Mouse (Mus musculus) lung, postnatal 4 days (tissue): ENCODE data around the gene Gm20425.

ENCODE experiments used
- DNase-seq, 2 experiments: peaks; one replicate each; pipeline ENCODE4 v3.0.0; 2021

Gene Gm20425

GRCm38 (mm10) chr9:103230151-103230951 is at the start of gene Gm20425, which contains the start of gene Trf:
Gene Gm20425, minus strand, starts transcription at chr9:103230307.
Gene Trf, minus strand, starts transcription at chr9:103230444.
- peak; percentile 80 to 85 for DNase-seq

DNA sequence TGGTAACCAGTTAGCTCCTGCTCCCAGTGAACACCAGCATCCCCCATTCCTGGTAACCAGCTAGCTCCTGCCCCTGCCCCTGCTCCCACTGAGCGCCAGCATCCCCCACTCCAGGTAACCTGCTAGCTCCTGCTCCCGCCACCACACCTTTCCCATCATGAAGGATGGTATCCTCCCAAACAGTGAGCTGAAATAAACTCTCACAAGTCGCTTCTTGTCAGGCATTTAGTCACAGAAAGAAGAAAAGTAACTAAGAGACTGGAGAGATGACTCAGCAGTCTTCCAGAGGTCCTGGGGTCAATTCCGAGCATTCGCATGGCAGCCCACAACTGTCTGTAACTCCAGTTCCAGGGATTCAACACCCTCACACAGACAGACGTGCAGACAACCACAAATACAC is 46.8 kb upstream of the Gm20425 start:
- no peak for DNase-seq

DNA sequence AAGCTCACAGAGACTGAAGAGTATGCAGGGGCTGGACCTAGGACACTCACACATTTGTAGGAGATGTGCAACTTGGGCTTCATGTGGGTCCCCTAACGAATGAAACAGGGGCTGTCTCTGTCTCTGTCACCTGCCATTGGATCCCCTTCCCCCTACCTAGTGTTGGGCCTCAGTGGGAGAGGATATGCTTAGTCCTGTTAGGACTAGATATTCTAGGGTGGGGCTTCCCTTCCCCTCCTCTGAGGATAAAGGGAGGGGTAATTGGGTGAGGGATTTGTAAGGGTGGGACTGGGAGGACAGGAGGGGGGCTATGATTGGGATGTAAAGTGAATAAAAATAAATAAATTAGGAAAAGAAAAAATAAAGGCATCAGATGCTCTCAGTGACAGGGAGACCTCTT is 45.6 kb upstream of the Gm20425 start:
- no peak for DNase-seq

- no peak for DNase-seq
These were observed 44.7 kb upstream of the Gm20425 start for GRCm38 (mm10) chr9:103274819-103275218.

GRCm38 (mm10) chr9:103271104-103271503 is 41.0 kb upstream of the Gm20425 start:
- DNase-seq: no peak

DNA sequence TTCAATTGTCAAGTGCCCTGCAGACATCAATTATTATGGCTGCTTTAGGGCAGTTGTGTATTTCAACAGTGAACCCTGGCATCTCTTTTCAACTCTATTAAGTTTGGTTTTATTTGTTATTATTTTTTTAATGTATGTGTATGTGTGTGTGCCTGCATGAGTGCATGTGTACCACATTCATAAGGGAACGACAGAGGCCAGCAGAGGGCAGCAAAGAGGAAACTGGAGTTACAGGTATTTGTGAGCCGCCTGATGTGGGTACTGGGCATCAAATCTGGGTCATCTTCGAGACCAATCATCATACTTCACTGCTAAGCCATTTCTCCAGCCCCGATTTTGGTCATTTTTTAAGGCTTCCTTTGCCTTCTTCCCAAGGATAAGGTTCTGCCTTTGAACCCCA is 35.7 kb upstream of the Gm20425 start:
- no peak for DNase-seq

DNA sequence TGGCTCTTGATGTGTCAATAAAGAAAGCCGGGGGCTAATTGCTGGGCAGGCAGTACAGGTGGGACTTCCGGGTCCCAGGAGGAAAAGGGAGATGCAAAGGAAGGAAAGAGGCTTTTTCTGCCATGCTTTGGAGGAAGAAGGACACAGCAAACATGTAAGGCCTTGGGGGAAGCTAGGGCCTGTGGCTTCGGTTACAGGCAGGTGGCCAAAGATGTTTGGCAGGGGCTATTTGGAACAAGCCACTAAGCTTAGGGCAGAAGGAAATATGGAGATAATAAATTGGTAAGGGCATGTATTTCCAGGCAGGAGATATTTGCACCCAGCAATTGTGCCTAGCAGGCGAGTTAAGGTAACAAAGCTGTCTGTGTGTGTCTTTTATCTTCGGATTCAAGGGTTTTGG is 22.8 kb upstream of the Gm20425 start:
- DNase-seq: no peak

GRCm38 (mm10) chr9:103248618-103249017 is 18.5 kb upstream of the Gm20425 start:
- DNase-seq: no peak

- no peak for DNase-seq
These were observed 16.5 kb upstream of the Gm20425 start for GRCm38 (mm10) chr9:103246526-103247168.

- DNase-seq: no peak
These were observed 13.5 kb upstream of the Gm20425 start for GRCm38 (mm10) chr9:103243640-103244039.

GRCm38 (mm10) chr9:103241206-103241605 is 11.1 kb upstream of the Gm20425 start:
- DNase-seq: no peak

DNA sequence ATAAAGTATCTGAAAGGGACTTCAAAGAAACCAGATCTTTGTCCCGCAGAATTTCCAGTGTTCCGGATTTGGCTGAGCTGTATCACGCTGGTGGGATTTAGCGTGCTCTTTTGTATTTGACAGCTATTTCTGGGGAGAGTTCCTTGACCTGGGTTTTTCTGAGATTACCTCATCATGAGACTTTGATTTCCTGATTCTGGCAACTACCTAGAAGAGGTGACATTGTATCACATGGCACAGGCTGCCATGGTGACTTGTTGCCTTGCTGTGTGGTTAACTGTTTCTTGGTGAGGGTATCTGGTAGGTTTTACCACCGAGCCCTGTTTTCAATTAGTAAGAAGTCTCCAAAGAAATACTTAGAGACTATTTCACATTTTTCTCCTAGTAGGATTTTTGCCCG is 9.4 kb upstream of the Gm20425 start:
- DNase-seq: no peak

- DNase-seq: peak; percentile 57 to 58
These were observed 4.6 kb upstream of the Gm20425 start for GRCm38 (mm10) chr9:103234565-103235165.

- peak in 1 of 2 experiments; percentile 20 for DNase-seq
These were observed 4.0 kb upstream of the Gm20425 start for GRCm38 (mm10) chr9:103234059-103234458.

DNA sequence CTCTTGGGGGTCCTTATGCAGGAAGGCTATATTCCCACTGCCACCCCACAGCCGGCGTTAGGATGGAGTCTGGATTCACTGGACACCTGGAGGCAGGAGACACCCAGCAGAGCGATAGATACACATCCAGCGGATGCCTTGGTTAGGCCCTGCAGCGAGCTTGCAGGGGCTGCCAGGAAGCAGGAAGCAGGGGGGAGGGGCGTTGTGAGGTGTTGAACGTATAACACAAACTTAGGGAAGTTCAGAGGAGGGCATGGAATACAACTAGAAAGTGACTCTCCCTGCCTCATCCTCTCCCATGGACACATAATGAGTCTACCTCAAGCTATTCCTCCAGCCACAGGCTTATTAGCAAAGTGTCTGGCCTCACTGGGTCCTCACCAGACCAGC is 2.9 kb upstream of the Gm20425 start:
- peak; percentile 41 to 42 for DNase-seq

GRCm38 (mm10) chr9:103232232-103233005 is 2.3 kb upstream of the Gm20425 start:
- no peak for DNase-seq

DNA sequence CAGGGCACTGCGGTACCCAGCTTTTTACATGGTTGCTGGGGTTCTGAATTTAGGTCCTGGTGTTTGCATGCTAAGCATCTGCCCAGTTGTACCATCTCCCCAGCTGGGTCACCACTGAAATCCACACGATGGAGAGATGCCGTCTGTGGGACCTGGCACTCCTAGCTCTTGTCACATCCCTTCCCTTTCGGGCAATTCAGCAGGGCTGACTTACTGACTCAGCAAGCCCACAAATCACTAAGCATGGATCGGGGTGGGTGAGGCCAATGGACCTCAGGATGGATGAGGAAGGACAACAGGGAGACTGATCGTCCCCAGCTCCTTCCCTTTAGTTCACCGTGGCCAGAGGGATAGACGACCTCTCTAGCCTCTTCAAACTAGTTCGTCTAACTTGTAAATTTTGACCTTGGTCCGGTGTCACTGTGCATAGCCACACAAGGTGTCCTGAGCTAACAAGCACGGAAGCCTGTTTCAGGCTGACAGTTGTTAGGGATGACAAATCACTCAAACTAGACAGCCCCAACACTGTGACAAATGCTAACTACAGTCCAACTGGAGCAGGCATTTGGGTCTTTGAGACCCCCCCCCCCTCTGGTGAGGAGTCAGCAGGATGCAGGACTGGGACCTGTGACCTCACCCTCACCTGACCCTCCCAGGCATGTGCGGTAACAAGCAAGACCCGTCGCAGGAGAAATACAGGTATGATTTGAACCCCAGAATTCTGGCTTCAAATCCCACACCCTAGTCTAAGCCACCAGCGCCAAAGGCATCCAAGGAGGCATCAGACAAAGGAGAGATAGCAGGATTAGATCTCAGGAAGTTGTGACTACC is 855 bp downstream of the Gm20425 start:
- DNase-seq: no peak

DNA sequence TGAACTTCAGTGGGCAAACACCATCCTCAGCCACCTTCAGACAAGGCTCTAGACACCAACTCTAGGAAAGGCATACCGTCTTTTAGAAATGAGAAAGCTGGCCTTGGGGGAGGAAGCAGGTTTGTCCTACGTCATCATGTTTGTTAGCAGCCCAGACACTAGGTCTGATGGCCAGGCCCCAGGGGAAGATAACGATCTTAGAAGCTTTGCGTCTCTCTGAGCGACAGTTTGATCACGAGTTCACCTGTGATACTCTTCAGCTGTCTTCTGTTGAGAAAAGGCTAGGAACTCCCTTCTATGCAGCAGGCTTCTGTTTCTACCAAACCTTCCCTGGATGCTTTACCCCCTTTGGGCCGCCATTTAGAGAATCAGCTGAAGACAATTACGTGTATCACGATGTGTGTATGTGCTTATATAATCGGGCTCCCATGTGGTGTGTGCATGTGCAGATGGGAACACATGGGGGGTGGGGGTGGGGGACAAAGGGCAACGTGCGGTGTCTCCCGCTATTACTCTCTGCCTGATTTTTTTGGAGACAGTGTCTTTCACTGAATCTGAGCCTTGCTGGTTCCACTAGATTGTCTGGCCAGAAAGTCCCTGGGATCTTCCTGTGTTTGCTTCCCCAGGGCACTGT is 1.6 kb downstream of the Gm20425 start:
- no peak for DNase-seq

GRCm38 (mm10) chr9:103227760-103228159 is 2.3 kb downstream of the Gm20425 start:
- no peak for DNase-seq

GRCm38 (mm10) chr9:103226806-103227205 is 3.3 kb downstream of the Gm20425 start:
- peak in 1 of 2 experiments; percentile 53 for DNase-seq

DNA sequence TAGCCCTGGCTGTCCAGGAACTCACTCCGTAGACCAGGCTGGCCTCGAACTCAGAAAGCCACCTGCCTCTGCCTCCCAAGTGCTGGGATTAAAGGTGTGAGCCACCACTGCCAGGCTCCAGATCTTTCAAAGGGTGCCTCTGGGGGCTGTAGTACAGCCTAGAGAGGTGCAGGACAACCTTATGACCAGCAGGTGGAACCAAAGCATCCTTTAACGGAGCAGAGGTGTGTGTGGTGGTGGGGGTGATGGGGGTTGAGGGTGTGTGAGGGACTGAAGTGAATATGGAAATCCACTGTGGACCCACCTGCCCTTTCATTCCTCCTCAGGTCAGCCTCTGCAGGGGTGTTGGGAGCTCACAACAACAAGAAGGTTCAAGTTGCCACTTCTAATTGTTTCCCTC is 4.6 kb downstream of the Gm20425 start:
- DNase-seq: peak in 1 of 2 experiments; percentile 51

GRCm38 (mm10) chr9:103224721-103225120 is 5.4 kb downstream of the Gm20425 start:
- DNase-seq: no peak
